Mouse (Mus musculus): ENCODE data around the gene Csf1. TPM values are rescaled to one million over a fixed set of nuclear protein-coding genes. Genes with fewer than 3 reads are reported as not detected.

The Csf1 gene
- polyA plus RNA-seq, 1 experiment from 2014 or later, result 10.7 TPM

- H3K4me1 ChIP-seq (ENCODE audit: control insufficient read depth, insufficient read depth, low read length), result peaks cover 18% of the 10 kb centered on the region
- no peaks in the 10 kb centered on the region for H3K9me3 ChIP-seq (replicated peaks; ENCODE audit: control insufficient read depth, low read length)
- H3K27me3 ChIP-seq (ENCODE audit: control insufficient read depth, insufficient read depth, low read length), result no peaks in the 10 kb centered on the region
- H3K36me3 ChIP-seq (ENCODE audit: control insufficient read depth, insufficient read depth, low read length), result no peaks in the 10 kb centered on the region
- H3K4me2 ChIP-seq, result no peak overlapping the region
- no peak for ATAC-seq (replicated peaks; ENCODE audit: insufficient number of reproducible peaks, low FRiP score, low TSS enrichment)
- no peak overlapping the region for H3K4me3 ChIP-seq (ENCODE audit: low read depth, low read length)
- H3K9ac ChIP-seq (ENCODE audit: low read depth, low read length), result no peak overlapping the region
- H3K27ac ChIP-seq (ENCODE audit: low read depth, low read length), result no peak overlapping the region
- 57% methylated on average over 8 of the region's 8 CpGs for WGBS (ENCODE audit: insufficient replicate concordance)
Measured at GRCm38 (mm10) chr3:107796191-107796983, 36.1 kb upstream of the Csf1 start.

- Histone ChIP-seq H3K27me3 (ENCODE audit: control insufficient read depth, insufficient read depth, low read length) (no peaks in the 10 kb centered on the region), H3K4me2 (no peak overlapping the region), H3K4me1 (ENCODE audit: control insufficient read depth, insufficient read depth, low read length) (peaks cover 18% of the 10 kb centered on the region), H3K4me3 (ENCODE audit: low read depth, low read length) (no peak overlapping the region), H3K36me3 (ENCODE audit: control insufficient read depth, insufficient read depth, low read length) (no peaks in the 10 kb centered on the region), H3K27ac (ENCODE audit: low read depth, low read length) (no peak overlapping the region), H3K9ac (ENCODE audit: low read depth, low read length) (no peak overlapping the region), H3K9me3 (replicated peaks; ENCODE audit: control insufficient read depth, low read length) (no peaks in the 10 kb centered on the region)
- 87% methylated on average over 3 of the region's 3 CpGs for WGBS (ENCODE audit: insufficient replicate concordance)
- no peak for ATAC-seq (replicated peaks; ENCODE audit: insufficient number of reproducible peaks, low FRiP score, low TSS enrichment)
Measured at GRCm38 (mm10) chr3:107794890-107795289, 34.6 kb upstream of the Csf1 start.

- Histone ChIP-seq H3K9ac (ENCODE audit: low read depth, low read length) (peak overlapping the region; percentile 16; the same call in 1 of the 2 replicates), H3K9me3 (replicated peaks; ENCODE audit: control insufficient read depth, low read length) (no peaks in the 10 kb centered on the region), H3K4me1 (ENCODE audit: control insufficient read depth, insufficient read depth, low read length) (peaks cover 18% of the 10 kb centered on the region), H3K4me3 (ENCODE audit: low read depth, low read length) (no peak overlapping the region), H3K4me2 (peak overlapping the region; percentile 37), H3K27me3 (ENCODE audit: control insufficient read depth, insufficient read depth, low read length) (no peaks in the 10 kb centered on the region), H3K27ac (ENCODE audit: low read depth, low read length) (peak overlapping the region; percentile 83), H3K36me3 (ENCODE audit: control insufficient read depth, insufficient read depth, low read length) (no peaks in the 10 kb centered on the region)
- ATAC-seq (replicated peaks; ENCODE audit: insufficient number of reproducible peaks, low FRiP score, low TSS enrichment), result peak; percentile 70
- WGBS (ENCODE audit: insufficient replicate concordance), result 13% methylated on average over 10 of the region's 10 CpGs
Measured at GRCm38 (mm10) chr3:107793300-107794201, 33.3 kb upstream of the Csf1 start.

- no peak overlapping the region for H3K9ac ChIP-seq (ENCODE audit: low read depth, low read length)
- peaks cover 21% of the 10 kb centered on the region for H3K4me1 ChIP-seq (ENCODE audit: control insufficient read depth, insufficient read depth, low read length)
- H3K27me3 ChIP-seq (ENCODE audit: control insufficient read depth, insufficient read depth, low read length), result no peaks in the 10 kb centered on the region
- H3K4me2 ChIP-seq, result no peak overlapping the region
- 75% methylated on average over 5 of the region's 5 CpGs for whole genome bisulfite sequencing (ENCODE audit: insufficient replicate concordance)
- ATAC-seq (replicated peaks; ENCODE audit: insufficient number of reproducible peaks, low FRiP score, low TSS enrichment), result no peak
- no peaks in the 10 kb centered on the region for H3K36me3 ChIP-seq (ENCODE audit: control insufficient read depth, insufficient read depth, low read length)
- peak overlapping the region; percentile 83 for H3K27ac ChIP-seq (ENCODE audit: low read depth, low read length)
- no peak overlapping the region for H3K4me3 ChIP-seq (ENCODE audit: low read depth, low read length)
- H3K9me3 ChIP-seq (replicated peaks; ENCODE audit: control insufficient read depth, low read length), result no peaks in the 10 kb centered on the region
Measured at GRCm38 (mm10) chr3:107792736-107793135, 32.5 kb upstream of the Csf1 start.

GRCm38 (mm10) chr3:107790766-107791303 lies 30.6 kb upstream of the Csf1 start:
- Histone ChIP-seq H3K9me3 (replicated peaks; ENCODE audit: control insufficient read depth, low read length) (no peaks in the 10 kb centered on the region), H3K27ac (ENCODE audit: low read depth, low read length) (no peak overlapping the region), H3K9ac (ENCODE audit: low read depth, low read length) (no peak overlapping the region), H3K27me3 (ENCODE audit: control insufficient read depth, insufficient read depth, low read length) (no peaks in the 10 kb centered on the region), H3K4me2 (no peak overlapping the region), H3K4me1 (ENCODE audit: control insufficient read depth, insufficient read depth, low read length) (peaks cover 37% of the 10 kb centered on the region), H3K36me3 (ENCODE audit: control insufficient read depth, insufficient read depth, low read length) (no peaks in the 10 kb centered on the region), H3K4me3 (ENCODE audit: low read depth, low read length) (no peak overlapping the region)
- ATAC-seq (replicated peaks; ENCODE audit: insufficient number of reproducible peaks, low FRiP score, low TSS enrichment), result no peak
- WGBS (ENCODE audit: insufficient replicate concordance), result 73% methylated on average over 11 of the region's 11 CpGs

- H3K9me3 ChIP-seq (replicated peaks; ENCODE audit: control insufficient read depth, low read length), result no peaks in the 10 kb centered on the region
- peaks cover 43% of the 10 kb centered on the region for H3K4me1 ChIP-seq (ENCODE audit: control insufficient read depth, insufficient read depth, low read length)
- no peak overlapping the region for H3K9ac ChIP-seq (ENCODE audit: low read depth, low read length)
- no peak overlapping the region for H3K27ac ChIP-seq (ENCODE audit: low read depth, low read length)
- no peak for ATAC-seq (replicated peaks; ENCODE audit: insufficient number of reproducible peaks, low FRiP score, low TSS enrichment)
- H3K4me3 ChIP-seq (ENCODE audit: low read depth, low read length), result no peak overlapping the region
- H3K36me3 ChIP-seq (ENCODE audit: control insufficient read depth, insufficient read depth, low read length), result no peaks in the 10 kb centered on the region
- 79% methylated on average over 3 of the region's 3 CpGs for WGBS (ENCODE audit: insufficient replicate concordance)
- no peaks in the 10 kb centered on the region for H3K27me3 ChIP-seq (ENCODE audit: control insufficient read depth, insufficient read depth, low read length)
- no peak overlapping the region for H3K4me2 ChIP-seq
Measured at GRCm38 (mm10) chr3:107790227-107790626, 30.0 kb upstream of the Csf1 start.

GRCm38 (mm10) chr3:107788885-107789284 lies 28.6 kb upstream of the Csf1 start:
- 84% methylated on average over 3 of the region's 3 CpGs for WGBS (ENCODE audit: insufficient replicate concordance)
- Histone ChIP-seq H3K27ac (ENCODE audit: low read depth, low read length) (no peak overlapping the region), H3K4me3 (ENCODE audit: low read depth, low read length) (no peak overlapping the region)

GRCm38 (mm10) chr3:107787613-107788501 lies 27.6 kb upstream of the Csf1 start:
- no peaks in the 10 kb centered on the region for H3K9me3 ChIP-seq (replicated peaks; ENCODE audit: control insufficient read depth, low read length)
- 68% methylated on average over 15 of the region's 15 CpGs for WGBS (ENCODE audit: insufficient replicate concordance)
- H3K36me3 ChIP-seq (ENCODE audit: control insufficient read depth, insufficient read depth, low read length), result no peaks in the 10 kb centered on the region
- H3K4me1 ChIP-seq (ENCODE audit: control insufficient read depth, insufficient read depth, low read length), result peaks cover 33% of the 10 kb centered on the region
- H3K27ac ChIP-seq (ENCODE audit: low read depth, low read length), result no peak overlapping the region
- no peaks in the 10 kb centered on the region for H3K27me3 ChIP-seq (ENCODE audit: control insufficient read depth, insufficient read depth, low read length)
- no peak for ATAC-seq (replicated peaks; ENCODE audit: insufficient number of reproducible peaks, low FRiP score, low TSS enrichment)
- H3K9ac ChIP-seq (ENCODE audit: low read depth, low read length), result no peak overlapping the region
- H3K4me2 ChIP-seq, result no peak overlapping the region
- no peak overlapping the region for H3K4me3 ChIP-seq (ENCODE audit: low read depth, low read length)

More at GRCm38 (mm10) chr3:107788885-107789284, 28.6 kb upstream of the Csf1 start:
- no peak for ATAC-seq (replicated peaks; ENCODE audit: insufficient number of reproducible peaks, low FRiP score, low TSS enrichment)
- no peak overlapping the region for H3K9ac ChIP-seq (ENCODE audit: low read depth, low read length)
- H3K9me3 ChIP-seq (replicated peaks; ENCODE audit: control insufficient read depth, low read length), result no peaks in the 10 kb centered on the region
- peaks cover 43% of the 10 kb centered on the region for H3K4me1 ChIP-seq (ENCODE audit: control insufficient read depth, insufficient read depth, low read length)
- no peaks in the 10 kb centered on the region for H3K27me3 ChIP-seq (ENCODE audit: control insufficient read depth, insufficient read depth, low read length)
- no peak overlapping the region for H3K4me2 ChIP-seq
- H3K36me3 ChIP-seq (ENCODE audit: control insufficient read depth, insufficient read depth, low read length), result no peaks in the 10 kb centered on the region

Measured in heart, embryonic 11.5 days (tissue).